Comparison of ENCODE assay signal across 8 mouse cellular contexts in the genomic region with DNA sequence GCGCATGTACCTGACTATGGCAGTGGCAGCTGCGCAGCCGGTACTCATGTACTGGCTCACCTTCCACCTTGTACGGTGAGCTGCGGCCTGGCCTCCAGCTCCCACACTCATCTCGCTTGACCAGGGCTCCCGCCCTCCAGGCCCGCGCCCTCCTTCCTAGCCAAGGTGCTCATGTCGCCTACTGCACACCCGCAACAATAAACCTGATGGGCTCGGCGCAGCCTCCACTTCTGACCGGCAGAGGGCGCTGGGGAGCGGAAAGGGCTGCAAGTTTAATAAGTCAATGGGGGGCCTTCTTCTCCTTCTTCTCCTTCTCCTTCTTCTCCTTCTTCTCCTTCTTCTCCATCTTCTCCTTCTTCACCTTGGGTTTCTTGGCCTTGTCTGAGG. TPM values are rescaled to one million over a fixed set of nuclear protein-coding genes. Genes with fewer than 3 reads are reported as not detected.
DNase-seq lines count a peak whose midpoint lies in the region; ATAC-seq lines count a peak whose summit lies in the region.

No protein-coding gene starts in this region.

- ATAC-seq in forebrain, embryonic 15.5 days (replicated peaks) = no peak

- peaks cover 11% of the 10 kb centered on the region for H3K27me3 ChIP-seq in forebrain, embryonic 15.5 days

- H3K9ac ChIP-seq in forebrain, embryonic 15.5 days (replicated peaks) = no peak overlapping the region

- no peaks in the 10 kb centered on the region for H3K4me1 ChIP-seq in forebrain, embryonic 15.5 days

- no peaks in the 10 kb centered on the region for H3K9me3 ChIP-seq in forebrain, embryonic 15.5 days

- 0 out of 2 replicates have a peak overlapping the region, but pooled peaks have one; percentile 7 for H3K4me3 ChIP-seq in forebrain, embryonic 15.5 days

- H3K4me2 ChIP-seq in forebrain, embryonic 15.5 days (replicated peaks) = peak overlapping the region; percentile 23; the same call in 1 of the 2 replicates

- peak; percentile 85 for DNase-seq in ES-CJ7 (ENCODE audit: low read depth, low spot score)
- peak; percentile 71 for DNase-seq in c-Kit-positive CD71-positive TER-119-positive erythroid progenitor cells, embryonic 14.5 days (ENCODE audit: low spot score)
- DNase-seq in heart, postnatal 4 days = peak; percentile 92
- peak; percentile 40 for DNase-seq in layer of hippocampus, adult 9-10 months (ENCODE audit: low spot score)
- DNase-seq in lung, postnatal 25 days (ENCODE audit: low spot score) = peak; percentile 80
- DNase-seq in retina, embryonic 14.5 days (ENCODE audit: low spot score) = peak; percentile 85
- DNase-seq in urinary bladder, adult 18-20 months (ENCODE audit: low spot score in 2 of 2) = peak; percentile 81 to 91

- H3K27ac ChIP-seq in forebrain, embryonic 15.5 days (replicated peaks) = no peak overlapping the region

- H3K36me3 ChIP-seq in forebrain, embryonic 15.5 days = 0 out of 2 replicates have a peak, but pooled peaks cover 4% of the 10 kb centered on the region

- 28% methylated on average over 16 of the region's 16 CpGs for WGBS in forebrain, embryonic 15.5 days

RNA-seq across cellular contexts. Expression of a gene that starts 1.0 kb away (rescaled TPM):
- 0.95 TPM in 1 of 2 replicates, not detected in the other for polyA plus RNA-seq in forebrain, embryonic 15.5 days (2015; fragmentation: Nextera tagmentation; extraction: Ambion mirVana)
- 1 to 10 TPM; 4.4 to 8.1 TPM for total RNA-seq in heart, postnatal 4 days (2021)

RNA-seq across cellular contexts. Expression of a gene that starts 9.2 kb away (rescaled TPM):
- polyA plus RNA-seq in forebrain, embryonic 15.5 days (2015; fragmentation: Nextera tagmentation; extraction: Ambion mirVana) = 76.2 and 78.7 TPM in 2 replicates
- total RNA-seq in heart, postnatal 4 days (2021) = 10 to 100 TPM; 81.5 to 82.5 TPM

RNA-seq across cellular contexts. Expression of a gene that starts 15.0 kb away (rescaled TPM):
- 0.28 and 0.83 TPM in 2 replicates for polyA plus RNA-seq in forebrain, embryonic 15.5 days (2015; fragmentation: Nextera tagmentation; extraction: Ambion mirVana)
- 1 to 10 TPM; 5.3 to 5.7 TPM for total RNA-seq in heart, postnatal 4 days (2021)

RNA-seq across cellular contexts. Expression of a gene that starts 33.5 kb away (rescaled TPM):
- 1.8 and 2.1 TPM in 2 replicates for polyA plus RNA-seq in forebrain, embryonic 15.5 days (2015; fragmentation: Nextera tagmentation; extraction: Ambion mirVana)
- under 1 TPM; 0.56 to 0.60 TPM for total RNA-seq in heart, postnatal 4 days (2021)

RNA-seq across cellular contexts. Expression of a gene that starts 34.4 kb away (rescaled TPM):
- 43.8 and 48.8 TPM in 2 replicates for polyA plus RNA-seq in forebrain, embryonic 15.5 days (2015; fragmentation: Nextera tagmentation; extraction: Ambion mirVana)
- total RNA-seq in heart, postnatal 4 days (2021) = 10 to 100 TPM; 71.2 to 73.7 TPM

Comparison
In these comparisons a context has a peak if more than half of its experiments do, and no peak if none do; other contexts are left out.
1. DNase-seq: peak in every context shown above with its lines; median percentile 92 in heart, postnatal 4 days; 86 in urinary bladder, adult 18-20 months; 85 in ES-CJ7; 85 in retina, embryonic 14.5 days; 80 in lung, postnatal 25 days; 71 in c-Kit-positive CD71-positive TER-119-positive erythroid progenitor cells, embryonic 14.5 days; 40 in layer of hippocampus, adult 9-10 months.